Comparison of ENCODE assay signal across 25 mouse cellular contexts in the genomic region with DNA sequence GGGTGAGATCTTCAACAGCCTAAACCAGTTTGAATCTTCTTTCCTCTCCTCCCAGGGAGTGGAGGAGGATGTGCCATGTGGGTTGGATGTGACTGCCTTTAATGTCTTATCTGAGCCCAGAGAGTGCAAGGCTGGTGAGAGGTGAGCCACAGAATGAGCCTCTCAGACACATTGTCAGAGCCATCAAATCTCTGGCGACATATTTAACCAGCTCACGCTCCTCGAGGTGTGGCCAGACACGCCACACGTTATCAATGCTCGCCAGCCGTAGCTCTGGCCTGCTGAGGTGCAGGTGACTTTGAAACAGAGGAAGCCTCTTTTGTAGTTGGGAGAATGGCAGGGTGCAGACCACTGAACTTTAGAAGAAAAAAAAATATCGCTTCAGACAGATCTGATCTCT.
A peak's percentile ranks its signal among the peaks of the same experiment; 100 is the strongest.
DNase-seq lines count a peak whose midpoint lies in the region; ATAC-seq and TF ChIP-seq lines count a peak whose summit lies in the region.
"Had no signal": no experiment of that assay in that cellular context is flagged by ENCODE, and none has a peak within 500 bp of the region (broad histone marks: within the 10 kb centered on the region; RNA-seq: fewer than 3 reads in every experiment).

No protein-coding gene starts in this region.

- H3K36me3 ChIP-seq in heart, embryonic 11.5 days (ENCODE audit: control insufficient read depth, insufficient read depth, low read length), result no peaks in the 10 kb centered on the region
- H3K36me3 ChIP-seq in liver, embryonic 11.5 days (ENCODE audit: control insufficient read depth, insufficient read depth, low read length), result no peaks in the 10 kb centered on the region
- H3K36me3 ChIP-seq in liver, embryonic 16.5 days (ENCODE audit: control insufficient read depth, insufficient read depth), result no peaks in the 10 kb centered on the region
- no peaks in the 10 kb centered on the region for H3K36me3 ChIP-seq in stomach, postnatal 0 days (ENCODE audit: control insufficient read depth, insufficient read depth, low read length)
- H3K36me3 ChIP-seq: hindbrain, embryonic 13.5 days; lung, embryonic 15.5 days; midbrain, embryonic 10.5 days; neural tube, embryonic 12.5 days had no signal

- 69% methylated on average over 8 of the region's 8 CpGs for WGBS in heart, embryonic 11.5 days (ENCODE audit: insufficient replicate concordance)
- 80% methylated on average over 8 of the region's 8 CpGs for WGBS in liver, embryonic 11.5 days
- 58% methylated on average over 8 of the region's 8 CpGs for WGBS in liver, embryonic 16.5 days (ENCODE audit: insufficient replicate concordance)
- 69% methylated on average over 8 of the region's 8 CpGs for WGBS in stomach, postnatal 0 days

- TF ChIP-seq CTCF in stomach, postnatal 0 days (IDR thresholded peaks at IDR 0.05; ENCODE audit: low read depth), result no peak

- DNase-seq in heart, adult 8-10 months (ENCODE audit: low spot score), result no peak
- peak; percentile 44 for DNase-seq in c-Kit-negative CD71-positive TER-119-positive erythroid progenitor cells, embryonic 14.5 days (ENCODE audit: low read depth, low spot score)
- DNase-seq in liver, embryonic 11.5 days (ENCODE audit: low spot score), result no peak
- no peak for DNase-seq in adrenal gland, postnatal 36 days
- DNase-seq in stomach, postnatal 0 days (ENCODE audit: low spot score), result no peak
- DNase-seq: cerebellum, adult 11-12 months; cerebellum, postnatal 14 days; gastrocnemius, postnatal 10 days; heart, postnatal 14 days; kidney, adult 9 months; kidney, postnatal 10 days; layer of hippocampus, postnatal 36 days; left cerebral cortex, postnatal 4 days; right cerebral cortex, adult 18-20 months; right cerebral cortex, postnatal 4 days had no signal

- H3K4me1 ChIP-seq in heart, embryonic 11.5 days (ENCODE audit: control insufficient read depth, insufficient read depth, low read length), result no peaks in the 10 kb centered on the region
- H3K4me1 ChIP-seq in liver, embryonic 11.5 days (replicated peaks; ENCODE audit: control insufficient read depth, insufficient read depth, low read length), result no peaks in the 10 kb centered on the region
- no peaks in the 10 kb centered on the region for H3K4me1 ChIP-seq in liver, embryonic 16.5 days (ENCODE audit: control insufficient read depth, low read depth, low read length)
- no peaks in the 10 kb centered on the region for H3K4me1 ChIP-seq in stomach, postnatal 0 days (replicated peaks; ENCODE audit: control insufficient read depth, insufficient read depth)
- H3K4me1 ChIP-seq: forebrain, embryonic 13.5 days; hindbrain, embryonic 13.5 days; lung, embryonic 15.5 days; midbrain, embryonic 10.5 days; neural tube, embryonic 12.5 days had no signal

- no peak for TF ChIP-seq EP300 in stomach, postnatal 0 days (optimal IDR thresholded peaks at IDR 0.05)

- no peak overlapping the region for H3K9ac ChIP-seq in heart, embryonic 11.5 days (ENCODE audit: low read depth, low read length)
- H3K9ac ChIP-seq in liver, embryonic 11.5 days (ENCODE audit: low read depth, low read length), result no peak overlapping the region
- no peak overlapping the region for H3K9ac ChIP-seq in liver, embryonic 16.5 days (ENCODE audit: low read depth, low read length)
- no peak overlapping the region for H3K9ac ChIP-seq in stomach, postnatal 0 days (ENCODE audit: low read length)
- H3K9ac ChIP-seq: forebrain, embryonic 13.5 days; hindbrain, embryonic 13.5 days; lung, embryonic 15.5 days; neural tube, embryonic 12.5 days had no signal

- peaks cover 3% of the 10 kb centered on the region; the same call in 1 of the 2 replicates for H3K27me3 ChIP-seq in heart, embryonic 11.5 days (ENCODE audit: control insufficient read depth, insufficient read depth, low read length)
- H3K27me3 ChIP-seq in liver, embryonic 11.5 days (replicated peaks; ENCODE audit: control insufficient read depth, insufficient read depth, low read length), result no peaks in the 10 kb centered on the region
- H3K27me3 ChIP-seq in liver, embryonic 16.5 days (ENCODE audit: control insufficient read depth, insufficient read depth, low read depth, low read length), result no peaks in the 10 kb centered on the region
- no peaks in the 10 kb centered on the region for H3K27me3 ChIP-seq in stomach, postnatal 0 days (ENCODE audit: control insufficient read depth, insufficient read depth, low read length)
- H3K27me3 ChIP-seq: forebrain, embryonic 13.5 days; hindbrain, embryonic 13.5 days; lung, embryonic 15.5 days; neural tube, embryonic 12.5 days had no signal

- peak overlapping the region; percentile 62; the same call in 1 of the 2 replicates for H3K27ac ChIP-seq in heart, embryonic 11.5 days (ENCODE audit: low read depth, low read length)
- 0 out of 2 replicates have a peak overlapping the region, but pooled peaks have one; percentile 37 for H3K27ac ChIP-seq in liver, embryonic 11.5 days (ENCODE audit: low read depth, low read length)
- no peak overlapping the region for H3K27ac ChIP-seq in liver, embryonic 16.5 days (ENCODE audit: low read length)
- H3K27ac ChIP-seq in stomach, postnatal 0 days (replicated peaks), result no peak overlapping the region
- H3K27ac ChIP-seq: forebrain, embryonic 13.5 days; hindbrain, embryonic 13.5 days; lung, embryonic 15.5 days; midbrain, embryonic 10.5 days; neural tube, embryonic 12.5 days had no signal

- no peak overlapping the region for H3K4me3 ChIP-seq in heart, embryonic 11.5 days (ENCODE audit: low read depth, low read length)
- no peak overlapping the region for H3K4me3 ChIP-seq in liver, embryonic 11.5 days (ENCODE audit: low read depth, low read length)
- no peak overlapping the region for H3K4me3 ChIP-seq in liver, embryonic 16.5 days (ENCODE audit: low read depth, low read length)
- H3K4me3 ChIP-seq in stomach, postnatal 0 days (ENCODE audit: low read depth, low read length), result no peak overlapping the region
- H3K4me3 ChIP-seq: erythroblast, embryonic 14.5 days; forebrain, embryonic 13.5 days; hindbrain, embryonic 13.5 days; lung, embryonic 15.5 days; midbrain, embryonic 10.5 days; myocyte; neural tube, embryonic 12.5 days had no signal

- H3K9me3 ChIP-seq in heart, embryonic 11.5 days (replicated peaks; ENCODE audit: control insufficient read depth, low read length), result no peaks in the 10 kb centered on the region
- no peaks in the 10 kb centered on the region; the same call in 1 of the 2 replicates for H3K9me3 ChIP-seq in liver, embryonic 11.5 days (ENCODE audit: control insufficient read depth, low read length)
- peaks cover 2% of the 10 kb centered on the region; the same call in 1 of the 2 replicates for H3K9me3 ChIP-seq in liver, embryonic 16.5 days (replicated peaks; ENCODE audit: control insufficient read depth, low read length)
- no peaks in the 10 kb centered on the region for H3K9me3 ChIP-seq in stomach, postnatal 0 days (ENCODE audit: control insufficient read depth, low read length)
- H3K9me3 ChIP-seq: forebrain, embryonic 13.5 days; lung, embryonic 15.5 days; neural tube, embryonic 12.5 days had no signal

- ATAC-seq in heart, embryonic 11.5 days (replicated peaks; ENCODE audit: insufficient number of reproducible peaks, low FRiP score, low TSS enrichment), result peak; percentile 91
- ATAC-seq in liver, embryonic 11.5 days (replicated peaks; ENCODE audit: low FRiP score), result peak; percentile 80
- peak; percentile 92 for ATAC-seq in liver, embryonic 16.5 days (ENCODE audit: low read depth)
- ATAC-seq in stomach, postnatal 0 days (ENCODE audit: low FRiP score, low TSS enrichment), result no peak
- ATAC-seq: forebrain, embryonic 13.5 days; intestine, postnatal 0 days had no signal

- no peak overlapping the region for H3K4me2 ChIP-seq in heart, embryonic 11.5 days
- no peak overlapping the region for H3K4me2 ChIP-seq in liver, embryonic 11.5 days
- H3K4me2 ChIP-seq in liver, embryonic 16.5 days (ENCODE audit: low read depth, low read length), result no peak overlapping the region
- no peak overlapping the region for H3K4me2 ChIP-seq in stomach, postnatal 0 days (replicated peaks; ENCODE audit: low read depth)
- H3K4me2 ChIP-seq: forebrain, embryonic 13.5 days; hindbrain, embryonic 13.5 days; lung, embryonic 15.5 days; neural tube, embryonic 12.5 days had no signal

Comparison
In these comparisons a context has a peak if more than half of its experiments do, and no peak if none do; other contexts are left out.
1. H3K27ac ChIP-seq: peak in heart, embryonic 11.5 days (single experiment) and liver, embryonic 11.5 days (single experiment); none in liver, embryonic 16.5 days (single experiment) and stomach, postnatal 0 days (single experiment).